Mouse (Mus musculus) liver, postnatal 0 days (tissue): ENCODE measurements around the gene Prpf8.

Experiments used
- CTCF ChIP-seq: sonication (generic); IDR thresholded peaks from 2 replicates; pipeline ENCODE4 v1.5.1; 2016; ENCODE audit warnings: antibody characterized with exemption, low read depth
- EP300 ChIP-seq: IDR thresholded peaks from 2 replicates; pipeline ENCODE4 v1.6.1; 2016; ENCODE audit warnings: antibody characterized with exemption, low read depth, mild to moderate bottlenecking

- TF ChIP-seq EP300 (no peak), CTCF (no peak)
Measured at GRCm38 (mm10) chr11:75526943-75527342, 40.3 kb downstream of the Prpf8 start.
